Mouse (Mus musculus): ENCODE data around the gene Numbl.
A peak's percentile ranks its signal among the peaks of the same experiment; 100 is the strongest.

Gene Numbl

DNA sequence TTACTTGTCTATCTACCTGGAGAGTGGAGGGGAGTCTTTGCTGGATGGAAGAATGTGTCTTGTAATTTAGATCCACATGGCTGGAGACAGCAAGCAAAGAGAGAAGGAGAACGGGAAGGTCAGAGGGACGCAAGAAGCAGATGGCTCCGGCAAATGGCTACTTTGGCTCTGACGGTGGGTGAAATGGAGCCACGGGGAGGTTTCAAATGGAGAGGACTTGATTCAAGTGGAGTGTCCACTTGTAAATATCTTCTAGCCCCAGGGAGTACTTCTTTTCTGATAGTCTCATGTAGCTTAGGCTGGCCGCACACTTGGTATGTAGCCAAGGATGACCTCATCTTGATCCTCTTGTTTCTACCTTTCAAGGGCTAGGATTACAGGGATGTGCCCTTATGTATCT is 40.6 kb downstream of the Numbl start:
- no peak for DNase-seq

DNA sequence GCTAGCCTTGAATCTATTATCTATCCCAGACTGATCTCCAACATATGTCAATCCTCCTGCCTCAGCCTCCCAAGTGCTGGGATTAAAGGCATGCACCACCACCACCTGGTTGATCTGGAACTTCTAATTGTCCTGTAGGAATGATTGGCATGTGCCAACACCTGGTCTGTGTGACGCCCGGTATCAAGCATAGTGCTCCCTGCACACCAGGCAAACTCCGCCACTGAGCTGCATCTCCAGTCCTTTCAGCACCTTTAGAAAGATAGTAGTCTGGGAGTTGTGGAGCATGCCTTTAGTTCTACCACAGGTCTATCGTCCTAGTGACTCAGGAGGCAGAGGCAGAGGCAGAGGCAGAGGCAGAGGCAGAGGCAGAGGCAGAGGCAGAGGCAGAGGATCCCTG is 42.1 kb downstream of the Numbl start:
- DNase-seq, result no peak

GRCm38 (mm10) chr7:27300801-27301200 is 42.6 kb downstream of the Numbl start:
- DNase-seq, result no peak

DNA sequence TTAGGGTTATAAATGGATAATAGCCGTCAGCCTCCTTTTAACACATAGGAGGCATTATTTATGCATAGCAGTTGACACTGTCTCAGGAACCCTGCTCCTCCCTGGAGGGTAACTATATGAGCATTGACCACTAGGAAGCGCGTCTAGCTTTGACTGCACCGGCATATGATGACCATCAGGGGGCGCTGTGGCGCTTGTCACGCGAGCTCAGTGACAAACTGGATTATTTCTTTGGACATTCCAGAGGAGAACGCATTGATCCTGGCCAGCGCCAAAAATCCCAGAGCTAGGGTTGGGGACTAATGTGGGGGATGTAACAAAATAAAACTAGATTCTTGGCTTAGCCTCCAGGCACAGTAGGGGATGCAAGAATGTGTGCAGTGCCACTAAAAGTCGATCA is 43.9 kb downstream of the Numbl start:
- peak; percentile 82 for DNase-seq

DNA sequence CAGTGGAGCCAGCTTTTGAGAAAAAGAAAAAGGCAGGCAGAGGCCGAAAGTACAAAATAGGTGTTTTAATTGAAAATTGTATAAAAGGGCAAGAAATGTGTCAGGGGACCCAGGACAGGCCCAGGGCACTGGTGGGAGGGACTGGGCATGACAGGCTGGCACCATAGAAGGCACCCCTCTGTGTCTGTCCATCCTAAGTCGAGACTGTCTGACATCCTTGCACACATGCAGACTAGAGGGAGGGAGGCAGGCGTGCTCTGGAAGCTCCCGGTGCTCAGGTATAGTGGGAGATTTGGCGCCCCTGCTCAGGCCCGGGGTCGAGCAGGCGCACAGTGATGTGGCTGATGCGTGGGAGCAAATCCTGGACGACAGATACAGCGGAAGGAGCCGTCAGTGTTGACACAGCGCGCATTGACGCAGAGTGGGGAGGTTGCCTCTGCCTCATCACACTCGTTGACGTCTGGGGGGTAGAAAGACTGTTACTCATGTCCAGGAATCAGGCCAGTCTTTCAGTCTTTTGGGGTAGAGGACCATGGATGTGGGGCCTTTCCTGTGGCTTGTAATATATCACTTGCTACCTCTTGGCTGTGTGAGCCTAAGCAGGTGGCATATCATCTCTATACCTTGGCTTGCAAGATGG is 47.0 kb downstream of the Numbl start:
- DNase-seq, result no peak

DNA sequence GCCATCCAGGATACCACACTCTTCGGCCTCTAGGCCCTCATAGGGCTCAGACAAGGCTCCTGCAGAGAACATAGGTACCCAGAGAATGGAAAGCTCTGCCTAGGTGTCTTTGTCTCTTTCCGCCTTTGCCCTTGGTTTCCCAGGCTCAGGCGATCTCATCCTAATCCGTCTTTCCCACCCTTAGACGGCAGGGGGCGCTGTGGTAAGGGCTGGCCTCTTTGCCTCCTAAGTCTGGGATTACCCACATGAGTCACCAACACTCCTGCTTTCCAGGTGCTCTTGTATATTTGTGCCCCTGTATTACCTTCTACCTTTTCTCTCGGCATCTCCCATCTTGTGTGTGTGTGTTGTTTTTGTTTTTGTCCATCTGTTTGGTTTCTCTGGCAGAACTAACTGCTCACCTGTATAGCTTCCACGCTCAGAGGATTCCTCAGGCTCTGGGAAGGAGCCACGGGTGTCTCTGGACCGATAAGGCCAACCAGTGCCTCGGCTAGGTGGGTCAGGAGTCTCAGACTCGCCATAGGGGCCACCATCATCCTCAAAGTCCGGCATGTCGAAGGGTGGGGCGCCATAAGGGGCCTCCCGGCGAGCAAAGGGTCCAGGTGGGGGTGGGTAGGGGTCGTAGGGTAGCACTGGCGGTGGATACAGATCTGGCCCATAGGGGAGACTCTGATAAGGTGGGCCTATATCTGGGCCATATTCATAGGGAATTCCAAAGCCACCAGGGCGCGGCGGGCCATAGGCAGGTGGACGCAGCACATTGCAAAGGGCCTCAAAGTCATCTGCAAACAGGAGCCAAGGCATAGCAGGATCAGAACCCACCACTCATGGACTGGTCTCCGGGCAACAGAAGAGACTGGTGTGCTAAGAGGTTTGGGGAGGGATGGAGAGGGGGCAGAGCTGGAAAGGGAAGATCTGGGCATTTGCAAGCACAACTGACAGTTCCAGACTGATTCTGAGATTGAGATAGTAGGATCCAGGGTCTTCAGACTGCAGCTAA is 48.2 kb downstream of the Numbl start:
- peak; percentile 48 for DNase-seq

DNA sequence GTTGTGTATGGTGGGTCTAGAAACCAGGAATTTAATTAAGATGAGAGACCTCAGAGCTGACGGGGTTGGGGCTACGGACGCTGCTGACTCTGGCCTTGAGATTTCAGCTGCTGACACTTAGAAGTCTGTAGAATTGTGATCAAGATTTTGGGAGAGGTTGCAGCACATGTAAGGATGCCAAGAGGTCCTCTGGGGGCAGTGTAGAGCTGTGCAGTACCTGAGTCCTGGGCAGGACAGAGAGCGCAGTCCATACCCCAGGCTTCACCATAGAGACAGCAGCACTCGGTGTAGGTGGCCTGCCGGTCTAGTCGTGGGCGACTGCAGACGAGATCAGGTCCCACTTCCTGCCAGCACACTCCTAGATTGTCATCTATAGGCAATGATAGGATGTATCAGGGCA is 49.3 kb downstream of the Numbl start:
- no peak for DNase-seq

DNA sequence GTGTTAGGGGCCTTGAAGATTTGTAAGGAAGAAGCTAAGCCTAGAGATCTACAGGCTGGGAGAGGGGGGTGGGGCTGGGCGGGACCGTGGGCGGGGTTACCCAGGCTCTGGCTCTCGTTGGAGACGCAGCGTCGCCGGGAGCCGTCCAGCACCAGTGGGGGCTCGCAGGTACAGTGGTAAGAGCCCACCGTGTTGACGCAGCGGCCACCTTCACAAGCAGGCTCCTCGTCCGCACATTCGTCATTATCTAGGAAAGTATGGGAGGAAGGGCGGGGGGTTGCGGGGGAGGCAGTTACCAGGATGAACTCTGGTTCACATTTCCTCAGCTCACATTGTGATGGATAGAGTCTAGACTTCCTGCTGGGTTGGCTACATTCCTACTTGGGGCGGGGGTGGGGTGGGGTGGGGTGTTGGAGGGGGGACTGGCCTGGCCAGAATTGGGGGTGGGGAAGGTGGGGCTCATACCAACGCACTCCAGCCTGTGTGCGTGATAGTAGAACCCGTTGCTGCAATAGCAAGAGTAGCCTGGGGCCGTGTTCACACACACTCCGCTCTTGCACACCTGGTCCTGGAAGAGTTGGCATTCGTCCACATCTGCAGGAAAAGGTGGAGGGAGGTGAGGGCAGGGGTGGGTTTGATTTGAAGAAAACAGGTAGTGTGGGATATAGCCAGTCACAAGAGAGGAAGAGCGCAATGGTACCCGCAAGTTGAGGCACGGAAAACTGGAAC is 50.8 kb downstream of the Numbl start:
- no peak for DNase-seq

DNA sequence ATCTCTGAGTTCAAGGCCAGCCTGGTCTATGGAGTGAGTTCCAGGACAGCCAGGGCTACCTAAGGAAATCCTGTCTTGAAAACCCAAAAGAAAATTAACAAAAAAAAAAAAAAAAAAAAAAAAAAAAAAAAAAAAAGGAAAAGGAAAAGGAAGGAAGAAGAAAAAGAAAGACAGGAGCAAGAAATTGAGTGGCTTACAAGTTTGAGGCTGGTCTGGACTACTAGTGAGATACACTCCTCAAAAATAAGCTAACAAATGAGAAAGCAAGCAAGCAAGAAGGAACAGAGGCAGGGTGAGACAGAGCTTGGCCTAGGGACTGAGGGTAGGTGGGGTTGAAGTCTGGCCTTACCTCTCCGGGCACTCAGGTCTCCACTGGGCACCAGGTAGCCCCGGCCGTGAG is 51.6 kb downstream of the Numbl start:
- no peak for DNase-seq

DNA sequence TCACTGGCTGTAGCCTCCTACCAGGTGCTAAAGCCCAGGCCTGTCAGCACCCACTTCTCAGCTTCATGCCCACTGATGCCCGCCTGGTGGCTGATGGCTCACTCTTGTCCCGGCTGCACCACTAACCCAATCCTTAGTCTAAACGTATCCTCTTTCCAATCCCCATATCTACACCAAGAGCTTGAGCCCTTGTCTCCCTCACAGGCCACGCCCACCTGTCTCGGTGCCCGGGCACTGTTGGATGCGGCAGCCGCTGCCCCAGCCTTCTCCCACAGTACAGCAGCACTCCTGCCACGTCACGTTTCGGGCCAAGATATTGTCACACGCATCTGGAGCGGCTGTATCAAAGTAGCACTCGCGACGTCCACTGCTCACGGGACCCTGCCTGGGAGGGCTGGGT is 52.1 kb downstream of the Numbl start:
- peak; percentile 71 for DNase-seq

- no peak for DNase-seq
These were observed 52.8 kb downstream of the Numbl start for GRCm38 (mm10) chr7:27310996-27311535.

GRCm38 (mm10) chr7:27311651-27312284 is 53.5 kb downstream of the Numbl start:
- DNase-seq, result no peak

DNA sequence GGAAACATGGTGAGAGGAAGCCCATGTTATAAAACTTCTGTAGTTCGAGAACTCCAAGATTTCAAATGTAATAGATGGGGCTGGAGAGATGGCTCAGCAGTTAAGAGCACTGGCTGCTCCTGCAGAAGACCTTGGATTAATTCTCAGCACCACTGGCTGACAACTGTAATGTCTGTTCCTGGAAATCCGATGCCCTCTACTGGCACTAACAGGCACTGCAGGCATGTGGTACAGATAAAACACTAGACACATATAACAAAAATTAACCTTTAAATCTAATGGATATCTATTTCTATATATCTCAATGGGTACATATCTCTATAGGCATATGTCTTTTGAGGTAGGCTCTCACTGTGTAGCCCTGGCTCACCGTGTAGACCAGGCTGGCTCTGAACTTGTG is 56.2 kb downstream of the Numbl start:
- no peak for DNase-seq

GRCm38 (mm10) chr7:27315958-27316357 is 57.7 kb downstream of the Numbl start:
- no peak for DNase-seq

GRCm38 (mm10) chr7:27319411-27319810 is 61.2 kb downstream of the Numbl start:
- DNase-seq, result no peak

DNA sequence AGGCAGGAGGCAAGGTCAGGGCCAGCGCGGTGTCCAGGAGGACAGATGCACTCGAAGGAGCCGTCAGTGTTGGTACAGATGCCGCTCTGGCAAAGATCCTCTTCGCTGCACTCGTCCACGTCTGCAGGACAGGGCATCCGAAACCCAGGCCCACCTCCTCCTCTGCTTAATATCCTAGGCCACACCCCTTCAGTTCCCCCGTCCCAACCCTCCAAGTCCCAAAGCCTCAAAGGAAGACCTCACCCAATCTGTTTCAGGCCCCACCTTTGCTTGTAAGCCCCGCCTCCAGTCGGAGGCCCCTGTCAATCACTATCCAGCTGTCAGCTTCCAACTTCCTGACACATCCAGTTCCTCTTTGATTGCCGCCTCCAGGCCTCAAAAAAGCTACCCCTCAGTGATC is 64.1 kb downstream of the Numbl start:
- DNase-seq, result no peak

DNA sequence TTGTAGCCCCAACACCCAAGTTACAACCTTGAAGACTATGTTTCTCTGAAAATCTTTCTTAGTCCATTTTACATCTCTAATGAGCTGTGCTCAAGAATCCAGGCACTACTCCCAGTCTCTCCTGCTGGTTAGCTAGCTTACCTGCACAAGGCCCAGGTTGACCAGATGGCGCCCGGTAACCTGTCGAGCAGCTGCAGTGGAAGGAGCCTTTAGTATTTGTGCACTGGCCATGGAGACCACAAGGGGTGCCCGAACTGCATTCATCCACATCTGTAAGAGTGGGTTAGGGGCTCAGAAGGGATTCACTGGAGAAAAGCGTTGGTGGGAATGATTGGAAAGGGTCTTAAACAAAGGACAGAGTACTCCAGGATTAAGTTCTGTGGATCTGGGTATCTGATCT is 64.8 kb downstream of the Numbl start:
- DNase-seq, result no peak

GRCm38 (mm10) chr7:27324161-27324560 is 65.9 kb downstream of the Numbl start:
- DNase-seq, result no peak

GRCm38 (mm10) chr7:27324928-27325327 is 66.7 kb downstream of the Numbl start:
- no peak for DNase-seq

DNA sequence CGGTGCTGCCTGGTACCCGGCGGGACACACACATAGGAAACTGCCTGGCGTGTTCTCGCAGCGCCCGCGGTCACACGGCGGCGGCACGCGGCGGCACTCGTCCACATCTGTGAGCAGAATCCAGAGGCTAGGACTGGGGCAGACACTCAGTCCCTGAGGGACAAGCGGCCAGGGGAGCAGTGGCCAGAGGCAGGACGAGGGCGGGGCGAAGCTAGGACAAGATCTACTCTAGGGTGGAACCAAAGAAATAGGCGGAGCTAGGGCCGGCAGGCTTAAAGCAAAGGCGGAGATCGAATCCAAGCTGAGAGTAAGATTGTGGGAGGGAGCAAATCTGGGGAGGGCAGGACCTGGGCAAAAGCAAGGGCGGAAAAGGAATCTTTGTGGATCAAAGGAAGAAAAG is 67.5 kb downstream of the Numbl start:
- DNase-seq, result peak; percentile 92

- peak; percentile 72 for DNase-seq
These were observed 68.1 kb downstream of the Numbl start for GRCm38 (mm10) chr7:27326101-27326880.

- DNase-seq, result no peak
These were observed 69.3 kb downstream of the Numbl start for GRCm38 (mm10) chr7:27327500-27327899.
